Mouse (Mus musculus): ENCODE data around the gene St14.
"Not testable (repeated sequence)": the region's sequence is repeated elsewhere in the genome, so short reads cannot be mapped to it uniquely, and the experiment has no call there.

The St14 gene

DNA sequence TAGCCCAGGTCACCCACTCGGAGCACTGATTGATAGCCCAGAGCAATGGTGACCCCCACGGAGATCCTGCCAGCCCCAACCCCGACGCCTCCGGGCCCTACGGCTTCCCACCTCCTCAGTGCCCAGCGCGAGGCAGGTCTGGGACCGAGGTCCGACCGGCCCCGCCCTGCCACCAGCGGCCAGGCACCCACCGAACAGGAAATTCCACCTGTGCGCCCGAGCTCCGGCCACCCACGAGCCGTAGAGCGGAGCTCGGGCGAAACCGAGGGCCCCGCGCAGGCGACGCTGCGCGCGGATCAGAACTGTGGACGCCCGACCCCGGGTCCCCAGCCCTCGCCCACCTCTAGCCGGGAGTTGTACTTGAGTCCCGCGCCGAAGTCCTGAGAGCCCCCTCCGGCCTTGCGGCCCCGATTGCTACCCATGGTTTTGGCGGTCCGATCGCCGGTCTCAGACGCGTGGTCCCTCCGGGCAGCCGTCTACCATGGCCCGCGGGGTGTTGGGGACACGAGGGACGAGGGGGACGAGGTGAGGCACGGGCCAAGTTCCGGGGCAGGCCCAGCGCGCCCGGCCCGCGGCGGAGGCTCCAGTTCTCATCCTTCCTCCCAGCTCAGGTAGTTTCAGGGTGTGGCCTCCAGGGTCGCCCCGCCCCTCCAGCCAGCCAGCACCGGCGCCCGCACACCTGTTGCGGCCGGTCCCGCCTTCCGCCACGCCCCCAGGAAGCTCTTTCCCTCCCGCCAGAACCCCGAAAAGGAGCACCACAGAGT lies at the start of gene St14:
Gene St14 (minus strand): TSS at position 649 of the 764 bp plus-strand sequence.
- DNase-seq (ENCODE audit: low spot score), result no peak

DNA sequence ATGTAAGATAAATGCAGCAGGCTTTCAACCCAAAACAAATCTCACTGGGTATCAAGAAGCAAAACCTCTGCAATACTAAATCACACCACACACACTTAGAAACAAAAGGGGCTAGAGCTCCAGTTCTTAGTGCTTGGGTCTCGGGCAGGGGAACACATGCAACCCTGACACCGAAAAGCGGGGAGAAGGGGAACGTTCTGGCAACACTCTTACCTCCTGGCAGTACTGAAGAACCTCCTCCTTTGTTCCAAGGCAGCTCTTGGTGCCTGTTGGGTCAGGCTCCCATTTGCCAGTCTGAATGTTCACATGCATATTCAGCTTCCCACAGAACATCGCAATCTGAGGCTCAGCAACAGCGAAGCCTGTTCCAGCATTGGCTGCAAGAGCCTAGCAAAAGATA lies 46.0 kb upstream of the St14 start:
- DNase-seq (ENCODE audit: low spot score), result no peak

DNA sequence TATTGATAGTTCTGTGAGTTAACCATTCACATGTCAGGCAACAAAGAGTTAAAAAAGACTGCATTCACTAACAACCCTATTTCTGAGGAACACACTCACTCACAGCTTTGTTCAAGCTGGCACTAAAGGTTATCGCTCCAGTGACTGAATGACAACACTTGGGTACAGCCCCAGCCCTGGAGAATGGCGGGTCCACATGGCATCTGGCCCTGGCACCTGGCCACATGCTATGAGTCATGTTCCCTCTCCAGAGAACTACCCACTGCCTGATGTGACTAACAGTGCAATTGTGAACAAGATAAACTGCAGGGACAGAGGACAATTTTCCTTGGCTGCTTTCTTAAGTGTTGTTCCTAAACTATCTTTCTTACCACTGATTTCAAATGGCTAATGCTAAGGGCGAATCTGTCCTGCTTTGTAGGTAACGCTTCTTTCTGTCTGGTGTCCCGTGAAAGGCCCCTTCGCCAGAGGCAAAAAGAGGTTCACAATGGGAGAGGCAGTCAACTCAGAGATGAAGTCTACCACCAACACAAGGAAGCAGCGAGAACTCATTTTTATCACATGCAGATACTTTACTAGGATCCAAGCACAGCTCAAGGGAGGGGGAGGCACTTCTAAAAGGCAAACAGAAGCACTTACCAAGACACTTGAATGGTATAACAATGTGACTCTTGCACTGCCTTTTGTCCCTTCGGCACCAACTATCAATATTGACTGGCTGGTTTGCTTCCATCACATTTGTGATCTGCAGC lies 44.9 kb upstream of the St14 start:
- peak; percentile 89 for DNase-seq (ENCODE audit: low spot score)

DNA sequence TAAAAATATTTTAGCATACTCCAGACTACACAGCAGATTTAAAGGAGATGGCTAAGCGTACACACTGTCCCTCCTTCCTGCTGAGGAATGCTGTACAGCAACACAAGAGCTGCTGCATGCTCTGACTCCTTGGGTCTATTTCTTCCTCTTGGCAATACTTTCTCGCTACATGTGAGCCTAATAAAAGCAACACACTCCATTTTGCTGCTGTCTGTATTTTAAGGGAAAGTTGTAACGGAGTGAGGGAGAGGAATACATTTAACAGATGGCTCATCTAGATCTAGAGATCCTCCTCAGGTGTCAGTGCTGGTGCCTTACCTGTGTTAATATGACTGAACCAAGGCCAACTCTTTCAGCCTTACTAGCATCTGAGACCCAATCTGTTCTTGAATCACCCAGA lies 44.3 kb upstream of the St14 start:
- DNase-seq (ENCODE audit: low spot score), result no peak

DNA sequence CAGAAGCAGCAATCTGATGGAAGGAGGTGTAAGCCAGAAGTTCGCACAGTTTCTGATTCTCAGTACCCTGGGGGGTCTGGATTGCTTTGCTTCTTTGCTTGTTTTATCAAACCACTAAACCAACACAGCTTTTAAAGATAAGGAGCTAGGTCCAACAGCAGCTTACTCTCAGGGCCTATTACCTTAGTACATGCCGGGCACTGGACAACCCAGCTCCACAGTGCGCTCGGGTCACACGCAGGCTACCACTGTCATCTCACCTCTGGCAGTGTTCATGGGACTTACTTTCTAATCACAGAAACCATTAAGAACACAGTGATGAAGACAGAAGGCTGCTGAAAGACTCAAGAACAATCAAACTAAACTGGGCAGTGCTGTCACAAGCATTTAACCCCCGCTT lies 43.7 kb upstream of the St14 start:
- no peak for DNase-seq (ENCODE audit: low spot score)

DNA sequence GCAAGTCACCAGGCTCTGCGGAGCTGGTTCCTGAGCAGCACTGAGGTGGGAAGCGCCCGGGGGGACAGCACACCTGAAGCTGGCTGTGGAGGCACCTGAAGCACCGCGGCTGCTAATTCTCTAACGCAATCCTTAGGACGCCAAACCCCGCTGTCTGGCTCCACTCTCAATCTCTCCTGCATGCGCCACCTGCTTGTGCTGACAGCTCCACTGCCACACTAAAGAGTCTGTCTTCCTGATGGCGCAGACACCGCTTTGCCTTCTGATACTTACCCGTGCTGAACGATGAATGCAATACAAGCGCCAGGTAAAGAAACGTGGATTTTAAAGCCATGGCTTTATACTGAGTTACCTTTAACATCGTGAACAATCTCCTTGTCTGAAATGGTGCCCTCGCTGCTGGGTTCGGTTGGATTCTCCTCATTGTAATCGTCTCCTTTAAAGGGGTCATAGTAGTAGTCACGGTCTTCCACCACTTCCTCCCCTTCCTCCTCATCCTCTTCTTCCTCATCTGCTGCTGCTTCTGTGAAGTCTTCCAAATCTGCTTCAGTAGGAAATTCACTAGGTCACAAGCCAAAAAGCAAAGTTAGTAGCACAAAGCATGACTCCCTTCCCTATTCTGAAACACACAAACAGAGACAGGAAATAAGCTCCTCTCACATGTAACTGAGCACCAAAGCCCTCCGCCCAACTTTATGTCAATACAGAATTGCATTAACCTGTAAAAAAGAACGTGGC lies 36.9 kb upstream of the St14 start:
- no peak for DNase-seq (ENCODE audit: low spot score)

DNA sequence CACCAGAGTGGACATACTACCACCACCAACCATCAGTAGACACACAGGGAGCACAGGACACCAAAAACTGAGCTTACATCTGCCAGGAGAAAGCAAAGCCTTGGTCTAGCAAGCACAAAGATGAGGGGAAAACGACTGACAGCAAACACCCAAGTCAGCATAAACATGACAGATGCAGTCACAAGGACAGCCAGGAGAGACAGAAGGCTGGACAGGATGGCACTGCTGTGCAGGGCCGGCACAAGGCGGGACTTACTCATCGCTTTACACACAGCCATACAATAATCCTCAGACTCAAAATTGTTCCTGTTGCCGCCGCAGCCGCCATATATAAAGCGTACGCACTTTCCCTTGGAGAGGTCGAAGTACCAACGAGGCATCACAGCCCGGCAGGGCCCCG lies 35.7 kb upstream of the St14 start:
- DNase-seq (ENCODE audit: low spot score), result no peak

DNA sequence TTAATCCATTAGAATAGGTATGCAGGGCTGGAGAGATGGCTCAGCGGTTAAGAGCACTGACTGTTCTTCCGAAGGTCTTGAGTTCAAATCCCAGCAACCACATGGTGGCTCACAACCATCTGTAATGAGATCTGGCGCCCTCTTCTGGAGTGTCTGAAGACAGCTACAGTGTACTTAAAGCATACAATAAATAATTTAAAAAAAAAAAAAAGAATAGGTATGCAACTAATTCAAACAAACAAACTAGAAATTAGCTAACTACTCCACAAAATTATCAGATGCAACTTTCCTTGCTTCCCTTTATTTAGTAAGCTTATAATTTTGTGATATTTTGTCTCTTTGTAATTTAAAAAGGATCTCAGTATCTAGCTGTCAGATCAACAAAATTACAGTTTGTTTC lies 33.9 kb upstream of the St14 start:
- DNase-seq (ENCODE audit: low spot score), result not testable (repeated sequence)

DNA sequence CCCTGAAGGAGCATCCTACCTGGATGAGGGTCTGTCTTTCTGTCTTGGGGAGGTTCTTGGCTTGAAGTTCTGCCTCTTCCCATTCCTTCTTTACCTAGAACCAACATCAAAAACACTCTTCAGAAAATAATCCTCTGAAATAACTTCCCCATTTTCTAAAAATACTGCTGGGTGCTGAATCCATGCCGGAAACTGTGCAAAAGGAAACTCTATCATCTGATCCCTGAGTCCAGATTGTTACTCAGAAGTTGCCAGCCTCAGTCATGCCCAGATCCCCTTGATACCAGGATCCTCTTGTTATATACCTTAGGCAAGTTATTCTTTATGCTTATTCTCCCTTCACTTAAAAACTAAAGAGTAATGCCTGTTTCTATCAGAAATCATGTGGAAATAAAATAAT lies 31.7 kb upstream of the St14 start:
- no peak for DNase-seq (ENCODE audit: low spot score)

DNA sequence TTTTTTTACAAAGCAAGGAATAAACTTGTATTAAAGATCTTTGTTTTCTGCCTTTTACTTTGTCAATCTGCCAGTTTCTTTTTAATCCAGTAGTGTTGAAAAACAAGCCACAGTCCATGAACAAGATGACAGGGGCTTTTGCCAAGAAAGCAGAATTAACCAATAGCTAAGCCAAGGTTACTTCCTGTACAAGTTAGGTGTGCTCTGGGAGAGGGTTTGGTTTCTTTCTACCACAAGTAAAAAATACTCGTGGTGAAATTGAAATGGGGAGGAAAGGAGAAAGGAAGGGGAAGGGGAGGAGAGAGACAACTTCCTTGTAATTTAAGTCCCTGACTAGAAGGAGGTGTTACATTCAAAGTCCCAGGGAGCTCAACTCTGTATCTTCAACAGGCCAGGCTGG lies 31.3 kb upstream of the St14 start:
- no peak for DNase-seq (ENCODE audit: low spot score)

DNA sequence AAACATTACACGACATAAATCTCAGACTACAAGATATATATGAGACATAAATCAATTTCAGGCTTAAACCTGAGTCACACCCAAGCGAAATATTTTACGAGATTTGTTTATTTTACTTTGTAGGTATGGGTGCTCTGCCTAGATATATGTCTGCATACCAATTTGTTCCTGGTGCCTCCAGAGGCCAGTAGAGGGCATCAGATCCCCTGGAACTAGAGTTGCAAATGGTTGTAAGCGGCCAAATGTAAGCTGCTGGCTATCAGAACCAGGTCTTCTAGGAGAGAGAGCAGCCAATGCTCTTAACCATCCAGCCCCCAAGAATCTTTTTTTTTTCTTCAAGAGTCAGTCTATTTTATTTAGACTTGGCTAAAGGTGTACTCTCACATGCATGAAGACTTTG lies 28.3 kb upstream of the St14 start:
- no peak for DNase-seq (ENCODE audit: low spot score)

DNA sequence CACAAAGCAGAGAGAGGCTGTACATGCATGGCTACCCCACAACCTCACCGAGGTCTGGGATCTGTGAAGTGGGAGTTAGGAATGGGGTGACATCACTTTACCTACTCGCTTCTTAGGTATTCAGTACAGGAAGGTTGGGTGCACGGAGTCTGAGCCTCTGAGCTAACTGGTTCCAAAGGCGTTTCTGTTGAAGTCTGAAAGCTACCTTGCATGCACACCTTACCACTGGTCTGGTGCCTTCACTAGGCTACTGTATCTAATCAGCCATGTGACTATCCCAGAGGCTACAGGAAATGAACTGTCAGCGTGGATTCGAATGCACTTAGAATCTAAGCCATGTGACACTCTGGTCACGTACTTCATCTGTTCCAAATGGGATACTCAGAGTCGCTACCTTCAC lies 24.9 kb upstream of the St14 start:
- DNase-seq (ENCODE audit: low spot score), result no peak

DNA sequence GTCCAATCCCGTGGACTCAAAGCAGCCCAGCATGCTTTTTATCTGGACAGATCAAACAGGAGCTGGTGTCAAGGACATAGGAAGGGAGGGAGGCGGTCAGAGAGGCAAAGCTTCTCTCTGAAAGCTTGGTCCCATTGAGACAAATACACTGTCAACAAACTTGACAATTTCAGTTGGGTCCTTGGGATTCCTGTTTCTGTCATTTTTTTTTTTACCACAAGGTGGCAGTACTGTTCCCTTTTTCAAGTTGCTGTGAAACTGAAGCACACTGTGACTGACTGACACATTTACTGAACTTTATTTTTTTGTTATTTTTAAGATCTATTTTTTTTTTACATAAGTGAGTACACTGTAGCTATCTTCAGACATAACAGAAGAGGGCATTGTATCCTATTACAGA lies 19.4 kb upstream of the St14 start:
- DNase-seq (ENCODE audit: low spot score), result no peak

DNA sequence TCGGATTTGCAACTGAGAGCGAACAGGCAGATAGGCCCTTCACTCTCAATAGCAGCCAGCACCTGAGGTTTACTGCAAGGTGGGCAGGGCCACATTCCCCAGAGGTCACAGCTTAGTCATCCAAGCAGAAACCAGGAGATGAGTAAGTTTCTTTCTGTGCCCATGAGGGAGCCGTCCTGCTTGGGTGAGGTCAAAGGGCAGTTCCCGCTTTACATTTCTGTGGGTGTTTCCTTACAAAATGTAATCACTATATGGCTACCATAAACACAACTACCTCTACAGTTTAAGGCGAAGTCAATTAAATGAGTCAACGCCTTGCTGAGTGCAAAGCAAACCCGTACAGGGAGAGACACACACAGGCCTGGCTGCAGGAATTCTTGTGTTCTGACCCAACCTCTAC lies 16.5 kb upstream of the St14 start:
- DNase-seq (ENCODE audit: low spot score), result no peak

DNA sequence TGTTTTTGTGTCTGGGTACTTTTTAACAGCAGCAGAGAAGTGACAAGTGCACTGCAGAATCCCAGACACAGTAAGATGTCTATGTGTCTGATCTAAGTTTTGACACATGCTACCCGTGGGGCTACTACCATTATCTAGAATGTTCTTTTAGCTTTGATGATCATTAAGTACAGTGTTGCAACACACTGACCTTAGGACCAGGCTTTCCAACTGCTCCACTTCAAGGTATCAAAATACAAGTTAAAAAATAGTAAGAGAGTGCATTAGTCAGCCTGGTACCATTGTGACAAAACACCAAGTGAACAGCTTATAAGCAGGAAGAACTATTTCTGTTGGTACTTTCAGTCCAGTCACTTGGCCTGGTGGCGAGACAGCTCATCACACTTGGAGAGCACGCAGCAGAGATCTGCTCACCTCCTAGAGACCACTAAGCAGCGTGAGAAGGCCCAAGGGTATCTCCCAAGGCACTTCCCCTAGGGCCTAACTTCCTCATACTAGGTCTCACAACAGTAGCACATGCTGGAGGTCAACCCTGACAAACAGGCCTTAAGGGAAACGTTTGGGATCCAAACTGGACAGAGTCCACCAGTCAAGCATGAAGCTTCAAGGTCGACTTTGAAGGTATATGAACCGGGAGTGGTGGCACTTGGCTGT lies 13.7 kb upstream of the St14 start:
- DNase-seq (ENCODE audit: low spot score), result no peak

DNA sequence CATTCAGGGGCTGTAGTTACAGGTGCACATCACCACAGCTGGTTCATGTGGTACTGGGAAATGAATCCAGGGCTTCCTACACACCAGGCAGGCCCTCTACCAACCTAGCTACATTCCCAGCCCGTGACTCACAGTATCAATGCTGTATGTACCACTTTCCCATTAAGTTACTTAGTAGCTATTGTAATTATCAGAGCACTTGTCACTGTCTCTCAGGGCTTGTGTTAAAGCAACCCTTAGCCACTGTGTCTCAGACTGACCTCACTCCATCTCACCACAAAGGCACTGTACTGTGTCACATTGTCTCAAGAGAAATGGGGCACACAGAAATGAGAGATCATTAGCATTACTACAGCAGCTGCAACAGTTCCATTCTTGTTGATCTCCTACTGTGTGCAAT lies 11.3 kb upstream of the St14 start:
- no peak for DNase-seq (ENCODE audit: low spot score)

DNA sequence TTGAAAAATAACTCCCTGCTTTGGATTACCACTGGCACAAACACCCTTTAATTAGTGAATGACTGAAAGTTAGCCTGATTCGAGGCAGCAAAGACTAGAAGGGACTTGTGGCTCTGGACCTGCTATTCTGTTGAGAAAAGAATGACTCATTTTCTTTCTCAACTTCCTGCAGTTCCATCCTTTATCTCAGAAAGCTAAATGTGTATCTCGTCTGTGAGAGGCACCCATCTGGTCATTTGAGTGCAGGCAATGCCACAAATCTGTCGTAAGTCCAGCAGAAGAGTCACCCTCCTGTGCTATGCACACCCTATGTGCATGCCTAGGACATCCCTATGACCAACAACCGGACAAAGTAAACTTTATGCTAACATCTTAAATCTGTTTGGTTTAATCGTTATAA lies 1.5 kb upstream of the St14 start:
- no peak for DNase-seq (ENCODE audit: low spot score)

DNA sequence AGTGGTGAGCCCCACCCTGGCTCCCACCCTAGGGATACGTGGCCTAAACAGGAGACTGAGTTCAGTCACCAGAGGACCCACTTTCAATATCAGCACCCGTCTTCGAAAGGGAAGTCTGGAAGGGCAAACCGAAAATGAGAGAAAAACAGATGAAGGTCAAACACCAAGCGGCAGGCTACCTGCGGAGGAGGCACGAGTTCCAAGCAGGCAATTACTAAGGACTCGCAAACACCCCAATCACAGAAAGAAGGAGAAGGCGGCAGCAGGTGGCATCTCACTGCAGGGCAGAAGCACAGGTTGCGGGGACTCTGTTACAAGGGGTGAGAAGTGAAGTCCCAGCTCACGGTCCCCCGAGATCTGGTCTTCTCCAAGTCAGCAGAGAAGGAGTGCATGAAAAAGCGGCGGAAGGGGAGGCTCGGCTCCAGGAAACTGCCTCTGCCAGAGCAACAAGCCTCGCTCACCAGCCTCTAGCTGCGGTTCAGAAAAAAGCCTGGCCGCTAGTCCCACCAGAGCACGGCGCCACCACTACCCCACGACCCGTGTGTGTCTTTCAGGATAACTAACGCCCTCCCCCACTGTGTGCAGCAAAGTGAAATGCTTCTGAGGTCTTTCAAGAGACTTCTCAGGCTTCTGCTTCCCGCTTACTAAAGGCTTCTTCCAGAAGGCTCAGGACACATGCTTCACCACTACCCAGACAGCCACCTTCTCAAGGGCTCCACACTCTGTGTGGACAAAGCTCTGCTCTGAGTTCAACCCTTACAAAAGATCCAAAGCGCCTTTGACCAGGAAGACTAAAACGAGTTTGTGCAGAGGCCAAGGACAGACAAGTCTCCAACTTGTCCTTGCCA lies 1.1 kb downstream of the St14 start:
- DNase-seq (ENCODE audit: low spot score), result no peak

DNA sequence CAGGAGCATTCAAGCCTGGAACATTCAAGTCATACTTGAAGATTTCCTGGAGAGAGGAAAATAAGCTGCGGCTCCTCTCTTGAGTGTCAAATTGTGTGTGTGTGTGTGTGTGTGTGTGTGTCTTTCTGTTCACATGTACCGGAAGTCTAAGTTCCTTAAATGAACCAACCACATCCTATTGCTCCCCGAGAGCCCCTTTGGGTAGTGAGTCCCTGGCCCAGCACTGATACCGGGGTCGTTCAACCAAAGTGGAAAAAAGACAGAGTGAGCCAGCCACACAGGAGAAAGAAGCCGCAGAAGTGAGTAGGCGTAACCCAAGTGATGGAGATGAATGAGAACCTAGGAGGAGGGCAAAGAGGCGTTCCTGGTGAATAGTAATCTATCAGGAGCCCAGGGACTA lies 1.7 kb downstream of the St14 start:
- DNase-seq (ENCODE audit: low spot score), result no peak

DNA sequence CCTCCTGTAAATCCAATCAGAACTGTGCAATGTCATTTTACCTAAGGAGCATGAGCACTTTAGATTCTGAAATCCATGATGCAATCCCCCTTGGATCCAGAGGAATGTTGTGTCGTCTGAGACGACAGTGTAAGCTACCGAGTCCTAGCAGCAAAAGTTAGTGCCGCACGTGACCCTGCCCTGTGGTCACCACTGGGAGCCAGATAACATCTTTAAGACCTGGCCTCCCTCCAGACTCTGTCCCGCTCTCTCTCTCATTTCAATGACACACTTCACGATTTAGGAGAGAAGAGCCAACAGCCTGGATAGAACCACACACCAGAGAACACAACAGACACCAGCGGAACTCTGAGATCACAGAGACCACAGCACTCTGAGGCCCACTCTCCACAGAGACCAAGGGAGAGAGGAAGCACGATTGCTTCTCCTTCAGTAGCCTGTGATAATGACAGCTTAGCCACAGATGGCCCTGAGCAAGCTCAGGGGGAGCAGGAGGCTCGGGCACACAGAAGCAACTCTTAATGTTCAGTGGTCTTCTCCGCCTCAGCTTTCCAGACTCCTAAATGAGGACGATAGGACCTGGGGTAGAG lies 3.7 kb downstream of the St14 start:
- DNase-seq (ENCODE audit: low spot score), result no peak

DNA sequence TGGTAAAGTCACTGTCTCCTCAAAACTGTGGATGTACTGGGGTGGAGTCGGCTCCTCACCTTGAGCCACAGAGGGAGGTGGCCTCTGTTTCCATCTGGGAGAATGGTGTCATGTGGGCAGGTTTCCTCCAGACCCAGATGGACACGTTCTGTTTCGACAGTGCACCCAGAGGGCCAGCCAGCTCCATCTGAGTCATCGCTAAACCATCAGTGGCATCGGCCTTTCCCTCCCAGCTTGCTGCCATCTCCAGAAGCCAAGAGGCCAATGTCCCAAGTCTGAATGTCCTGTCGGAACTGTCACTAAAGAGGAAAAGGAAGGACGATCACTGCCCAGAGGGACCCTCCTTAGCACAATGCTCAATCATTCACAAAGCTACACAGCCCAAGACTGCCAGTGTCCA lies 5.6 kb downstream of the St14 start:
- DNase-seq (ENCODE audit: low spot score), result no peak

All from layer of hippocampus, adult 9-10 months (tissue).